Mouse (Mus musculus) stomach, embryonic 16.5 days (tissue): Measurements from ENCODE around the gene Clmp. TPM values are rescaled to one million over a fixed set of nuclear protein-coding genes. Genes with fewer than 3 reads are reported as not detected.
A peak's percentile ranks its signal among the peaks of the same experiment; 100 is the strongest.

Source experiments
- ATAC-seq: fragments of 200-750 bp; cut with Nextera tagmentation; 2 replicates; pipeline ENCODE4 v1.8.0; 2017; ENCODE audit warnings: moderate number of reproducible peaks, moderate TSS enrichment; ENCODE audit not compliant: insufficient read depth, low FRiP score
- H3K27ac ChIP-seq: fragments of 300-500 bp; sonication (generic); 2 replicates; pipeline ENCODE4 v1.5.1; 2014; ENCODE audit warnings: low read length
- H3K27me3 ChIP-seq: fragments of 300-500 bp; sonication (generic); 2 replicates; pipeline ENCODE4 v1.6.1; 2014; ENCODE audit warnings: low read length, control low read depth, mixed read lengths; ENCODE audit not compliant: control insufficient read depth, insufficient read depth
- H3K36me3 ChIP-seq: fragments of 300-500 bp; sonication (generic); 2 replicates; pipeline ENCODE4 v1.6.1; 2014; ENCODE audit warnings: low read length; ENCODE audit not compliant: control insufficient read depth, insufficient read depth
- H3K4me1 ChIP-seq: fragments of 300-500 bp; sonication (generic); 2 replicates; pipeline ENCODE4 v1.6.1; 2014; ENCODE audit warnings: low read length, control low read depth, mixed read lengths; ENCODE audit not compliant: control insufficient read depth, insufficient read depth
- H3K4me2 ChIP-seq: fragments of 300-500 bp; sonication (generic); 2 replicates; pipeline ENCODE4 v1.6.1; 2014; ENCODE audit warnings: low read depth, low read length, mixed read lengths
- H3K4me3 ChIP-seq: fragments of 300-500 bp; sonication (generic); replicated peaks from 2 replicates; pipeline ENCODE4 v1.5.1; 2014; ENCODE audit warnings: mild to moderate bottlenecking, low read length
- H3K9ac ChIP-seq: fragments of 300-500 bp; sonication (generic); 2 replicates; pipeline ENCODE4 v1.6.1; 2014; ENCODE audit warnings: low read length
- H3K9me3 ChIP-seq: fragments of 300-500 bp; sonication (generic); replicated peaks from 2 replicates; pipeline ENCODE4 v1.6.1; 2016; ENCODE audit warnings: low read length, control low read depth; ENCODE audit not compliant: control insufficient read depth
- WGBS: fragments of 180-500 bp; shearing (Covaris S2); extraction: QIAGEN DNeasy Blood & Tissue Kit; methylation state at CpG from one replicate; pipeline ENCODE4 v1.1.7; 2014; 5-methylcytosine and 5-hydroxymethylcytosine counted together
- polyA plus RNA-seq: library from polyadenylated mRNA; unstranded; fragments of >200 nt; fragmentation: Nextera tagmentation; extraction: Ambion mirVana; gene quantifications from 2 replicates; pipeline ENCODE4 v1.2.1, GENCODE M21; 2015

The Clmp gene
- polyA plus RNA-seq, 1 experiment from 2014 or later = 23.2 TPM

DNA sequence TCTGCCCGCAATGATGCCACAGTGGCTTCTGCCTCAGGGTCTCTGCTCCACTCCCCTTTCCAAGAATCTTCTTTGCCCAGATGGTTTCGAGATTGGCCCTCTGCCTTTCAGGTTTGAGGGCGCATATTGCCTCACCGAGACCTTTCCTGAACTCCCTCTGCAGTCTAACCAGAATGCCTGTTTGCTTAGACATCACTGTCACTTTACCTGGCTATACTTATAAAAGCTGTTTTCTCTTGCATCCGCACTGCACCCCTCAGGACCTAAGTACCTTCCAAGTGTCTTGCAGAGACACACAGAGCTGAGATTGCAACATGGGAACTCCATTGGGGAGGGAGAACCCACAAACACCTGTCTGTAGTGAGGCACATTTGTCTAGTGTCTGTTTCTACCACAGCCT, 14.5 kb downstream of the Clmp start:
- no peak overlapping the region for H3K4me3 ChIP-seq
- ATAC-seq = no peak
- H3K27ac ChIP-seq = no peak overlapping the region
- H3K4me1 ChIP-seq = peaks cover 9% of the 10 kb centered on the region
- no peak overlapping the region for H3K4me2 ChIP-seq
- H3K9me3 ChIP-seq = no peaks in the 10 kb centered on the region
- no peaks in the 10 kb centered on the region for H3K36me3 ChIP-seq
- no peaks in the 10 kb centered on the region for H3K27me3 ChIP-seq
- 74% methylated on average over 5 of the region's 5 CpGs for WGBS
- no peak overlapping the region for H3K9ac ChIP-seq

DNA sequence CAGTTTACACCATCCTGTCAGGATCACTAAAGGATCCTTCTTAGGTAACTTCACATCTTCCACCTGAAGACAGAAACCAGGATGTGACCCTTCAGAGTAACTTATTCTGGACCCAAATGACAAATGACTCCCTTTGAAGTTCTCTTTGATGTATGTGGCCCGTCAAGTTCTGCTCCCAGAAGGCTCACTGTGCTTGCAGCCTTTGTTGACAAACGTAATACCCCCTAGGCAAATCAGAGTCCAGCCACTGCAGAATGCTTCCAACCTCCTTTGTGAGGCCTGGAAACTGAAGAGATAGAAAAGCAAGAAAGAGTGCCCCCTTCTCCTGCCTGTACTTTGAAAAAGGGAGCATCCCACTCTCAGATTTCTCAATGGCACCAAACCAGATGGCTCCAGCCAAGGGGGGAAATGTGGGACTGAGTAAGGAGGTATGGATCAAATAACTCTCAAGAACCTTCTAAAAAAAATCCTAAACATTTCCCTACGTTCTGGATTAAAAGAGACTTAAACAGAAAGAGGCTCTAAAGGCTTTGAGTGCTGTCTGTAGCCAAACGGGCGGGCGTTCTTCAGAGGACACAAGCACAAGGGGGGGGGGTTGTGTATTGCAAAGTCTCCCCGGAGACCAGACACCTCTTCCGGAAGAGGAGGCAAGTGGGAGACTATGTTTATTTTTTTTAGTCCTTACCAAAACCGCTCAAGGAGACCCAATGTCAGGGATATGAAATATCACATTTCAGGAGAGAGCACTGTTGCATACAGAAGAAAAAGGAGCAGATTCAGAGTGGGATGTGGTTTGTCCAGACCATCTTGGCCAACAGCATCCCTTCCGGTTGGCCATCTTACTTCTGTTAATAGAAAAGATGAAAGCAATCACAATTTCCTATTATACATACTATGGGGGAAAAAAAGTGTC, 18.9 kb downstream of the Clmp start:
- H3K9ac ChIP-seq = no peak overlapping the region
- 29% methylated on average over 10 of the region's 10 CpGs for WGBS
- no peaks in the 10 kb centered on the region for H3K27me3 ChIP-seq
- peaks cover 26% of the 10 kb centered on the region for H3K4me1 ChIP-seq
- no peaks in the 10 kb centered on the region for H3K36me3 ChIP-seq
- no peak overlapping the region for H3K4me2 ChIP-seq
- no peaks in the 10 kb centered on the region for H3K9me3 ChIP-seq
- H3K4me3 ChIP-seq = no peak overlapping the region
- H3K27ac ChIP-seq = peak overlapping the region; percentile 9; the same call in 1 of the 2 replicates
- no peak for ATAC-seq

DNA sequence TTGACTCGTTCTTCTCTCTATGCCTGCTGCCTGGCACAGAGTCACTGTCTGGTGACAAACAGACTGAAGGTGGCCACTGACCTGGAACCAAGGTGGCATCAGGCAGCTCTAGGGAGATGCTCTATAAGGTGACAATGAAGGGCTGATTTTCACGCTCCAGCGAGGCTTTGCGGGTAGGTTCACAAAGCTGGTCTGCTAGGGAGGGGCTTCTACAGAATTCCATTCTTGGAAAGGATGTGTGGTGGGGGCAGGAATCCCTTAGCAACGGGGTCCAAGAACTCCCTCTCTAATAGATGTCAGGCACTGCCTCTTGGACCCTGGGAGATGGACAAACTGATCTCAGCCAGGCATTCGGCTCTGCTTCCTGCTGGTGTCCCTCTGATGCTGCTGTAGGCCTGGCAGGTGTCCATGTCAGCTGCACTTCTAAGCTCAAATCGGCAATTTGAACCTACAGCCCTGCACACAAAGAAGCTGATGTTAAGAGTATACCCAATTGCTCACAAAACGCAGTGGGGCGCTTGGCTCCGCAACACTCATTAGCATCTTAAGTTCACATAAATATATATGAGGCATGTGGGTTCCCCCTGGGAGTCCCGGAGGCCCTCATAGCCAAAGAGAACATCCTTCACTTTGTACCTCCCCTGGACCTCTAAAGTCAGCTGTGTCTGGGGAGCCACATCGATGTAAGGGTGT, 22.8 kb downstream of the Clmp start:
- peak overlapping the region; percentile 21; the same call in 1 of the 2 replicates for H3K27ac ChIP-seq
- no peak overlapping the region for H3K4me2 ChIP-seq
- H3K9ac ChIP-seq = no peak overlapping the region
- H3K4me1 ChIP-seq = peaks cover 26% of the 10 kb centered on the region
- no peak for ATAC-seq
- H3K36me3 ChIP-seq = no peaks in the 10 kb centered on the region
- 57% methylated on average over 12 of the region's 12 CpGs for WGBS
- H3K9me3 ChIP-seq = no peaks in the 10 kb centered on the region
- no peaks in the 10 kb centered on the region for H3K27me3 ChIP-seq
- no peak overlapping the region for H3K4me3 ChIP-seq

DNA sequence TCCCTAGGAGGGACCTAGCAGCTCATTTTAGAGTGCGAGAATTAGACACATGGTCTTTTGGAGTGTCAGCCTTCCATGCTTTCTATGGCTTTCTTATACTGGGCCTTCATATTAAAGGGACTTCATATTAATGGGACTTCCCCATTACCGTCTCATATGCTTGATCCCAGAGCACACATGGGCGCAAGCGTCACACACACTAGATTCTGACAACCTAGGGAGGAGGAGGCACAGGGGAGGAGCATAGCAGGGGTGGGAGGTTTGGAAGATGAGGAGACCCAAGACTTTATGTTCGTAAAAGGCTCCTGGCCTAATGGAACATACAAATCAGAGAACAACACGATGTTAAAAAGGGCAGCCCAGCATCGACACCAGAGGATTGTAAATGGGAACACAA, 23.4 kb downstream of the Clmp start:
- H3K4me2 ChIP-seq = no peak overlapping the region
- H3K4me1 ChIP-seq = peaks cover 26% of the 10 kb centered on the region
- 74% methylated on average over 7 of the region's 7 CpGs for WGBS
- H3K9me3 ChIP-seq = no peaks in the 10 kb centered on the region
- no peaks in the 10 kb centered on the region for H3K36me3 ChIP-seq
- H3K9ac ChIP-seq = no peak overlapping the region
- peak overlapping the region; percentile 21; the same call in 1 of the 2 replicates for H3K27ac ChIP-seq
- no peaks in the 10 kb centered on the region for H3K27me3 ChIP-seq
- no peak for ATAC-seq
- H3K4me3 ChIP-seq = no peak overlapping the region

DNA sequence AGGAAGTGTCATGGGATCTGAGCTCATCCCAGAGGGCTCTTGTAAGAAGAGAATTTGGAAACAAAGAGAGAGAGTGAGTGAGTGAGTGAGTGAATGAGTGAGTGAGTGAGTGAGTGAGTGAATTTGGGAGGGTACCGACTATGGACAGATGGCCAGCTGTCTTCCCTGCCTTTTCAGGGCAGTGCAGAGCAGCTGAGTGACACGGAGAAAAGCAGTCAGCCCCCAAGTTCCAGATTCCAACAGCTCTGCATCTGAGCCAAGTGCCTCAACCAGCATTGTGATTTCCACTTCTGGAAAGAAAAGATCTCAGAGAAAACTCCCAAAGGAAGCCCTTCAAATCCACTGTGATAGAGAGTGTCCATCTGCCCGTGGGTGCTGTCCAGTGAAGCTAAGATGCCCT, 23.8 kb downstream of the Clmp start:
- no peak for ATAC-seq
- Histone ChIP-seq H3K27ac (peak overlapping the region; percentile 21; the same call in 1 of the 2 replicates), H3K4me1 (peaks cover 21% of the 10 kb centered on the region), H3K4me3 (no peak overlapping the region), H3K9me3 (no peaks in the 10 kb centered on the region), H3K4me2 (no peak overlapping the region), H3K36me3 (no peaks in the 10 kb centered on the region), H3K27me3 (no peaks in the 10 kb centered on the region), H3K9ac (no peak overlapping the region)
- WGBS = 41% methylated on average over 3 of the region's 3 CpGs

DNA sequence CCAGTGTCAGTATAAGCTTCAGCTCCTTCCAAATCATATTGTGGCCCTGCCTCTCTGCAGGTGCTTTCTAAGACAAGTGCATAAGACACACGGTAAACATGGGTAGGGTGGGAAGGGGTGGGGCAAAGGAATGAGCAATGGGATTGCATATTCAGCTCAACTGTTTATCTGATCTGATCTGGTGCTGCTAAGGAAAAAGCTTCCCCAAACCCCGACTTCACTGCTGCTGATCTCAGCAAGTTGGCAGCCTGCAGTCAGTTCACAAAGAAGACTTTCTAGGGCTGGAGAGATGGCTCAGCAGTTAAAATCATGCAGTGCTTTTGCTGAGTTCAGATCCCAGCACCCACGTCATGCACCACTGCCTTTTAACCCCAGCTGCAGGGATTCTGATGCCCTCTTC, 24.2 kb downstream of the Clmp start:
- Histone ChIP-seq H3K4me2 (no peak overlapping the region), H3K9ac (no peak overlapping the region), H3K27me3 (no peaks in the 10 kb centered on the region), H3K36me3 (no peaks in the 10 kb centered on the region), H3K4me3 (no peak overlapping the region), H3K9me3 (no peaks in the 10 kb centered on the region), H3K27ac (peak overlapping the region; percentile 21; the same call in 1 of the 2 replicates), H3K4me1 (peaks cover 17% of the 10 kb centered on the region)
- ATAC-seq = no peak
- 24% methylated on average over 3 of the region's 3 CpGs for WGBS

DNA sequence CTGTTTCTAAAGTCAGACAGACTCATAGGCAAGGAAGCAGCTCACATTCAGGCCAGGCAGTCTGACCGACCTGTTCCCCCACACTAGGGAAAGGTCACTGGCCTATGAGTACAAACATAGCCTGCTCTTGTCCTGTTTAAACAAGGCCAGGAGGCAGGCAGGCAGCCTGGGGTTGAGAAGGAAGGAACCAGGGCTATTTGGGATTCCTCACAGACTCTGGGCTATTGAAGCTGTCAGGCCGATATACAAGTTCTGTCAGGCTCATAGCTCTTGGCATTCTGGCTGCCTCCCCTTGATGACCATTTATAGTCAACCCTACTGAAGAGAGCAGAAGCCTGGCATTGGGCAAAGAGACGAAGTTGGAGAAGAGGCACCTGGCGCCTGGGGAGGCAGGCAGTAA, 25.9 kb downstream of the Clmp start:
- ATAC-seq = peak; percentile 51; the same call in 1 of the 2 replicates
- 52% methylated on average over 4 of the region's 4 CpGs for WGBS
- H3K27ac ChIP-seq = peak overlapping the region; percentile 73

DNA sequence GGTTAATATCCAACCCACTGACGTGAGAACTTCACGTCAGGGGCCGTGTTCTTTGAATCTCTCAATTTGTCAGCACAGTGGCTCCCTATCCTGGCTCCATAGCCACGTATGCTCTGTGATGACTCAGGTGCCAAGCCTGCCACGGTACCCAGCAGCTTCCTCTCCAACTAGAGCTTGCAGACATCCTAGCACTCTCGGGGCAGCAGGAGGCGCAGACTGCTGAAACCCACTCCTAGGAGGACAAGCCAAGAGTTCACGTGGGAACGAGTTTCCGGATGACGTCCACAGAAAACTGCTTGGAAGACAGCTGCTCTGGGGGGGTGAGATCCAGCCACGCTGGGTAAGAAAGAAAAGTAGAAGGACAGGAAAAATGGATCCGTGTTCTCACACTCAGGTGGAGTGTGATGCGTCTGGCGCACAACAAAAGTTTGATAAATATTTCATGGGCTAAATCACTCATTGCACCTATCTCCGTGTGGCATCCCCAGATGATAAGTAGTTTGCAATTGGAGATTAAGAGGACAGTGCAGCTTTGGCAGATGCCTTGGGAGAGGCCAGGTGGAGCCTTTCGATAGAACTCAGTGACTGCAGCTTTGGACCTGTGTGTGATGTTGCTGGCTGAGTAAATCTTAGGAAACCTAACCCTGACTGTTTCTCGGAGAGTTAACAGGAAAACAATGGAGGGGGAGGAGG, 31.6 kb downstream of the Clmp start:
- Histone ChIP-seq H3K4me3 (no peak overlapping the region), H3K9ac (no peak overlapping the region), H3K9me3 (no peaks in the 10 kb centered on the region), H3K4me2 (0 out of 2 replicates have a peak overlapping the region, but pooled peaks have one; percentile 7), H3K4me1 (peaks cover 8% of the 10 kb centered on the region), H3K27ac (peak overlapping the region; percentile 28), H3K36me3 (no peaks in the 10 kb centered on the region), H3K27me3 (no peaks in the 10 kb centered on the region)
- 42% methylated on average over 18 of the region's 18 CpGs for WGBS
- ATAC-seq = no peak; the same call in 1 of the 2 replicates

More for the DNA sequence above, 25.9 kb downstream of the Clmp start:
- Histone ChIP-seq H3K9me3 (no peaks in the 10 kb centered on the region), H3K4me2 (no peak overlapping the region), H3K36me3 (no peaks in the 10 kb centered on the region), H3K27me3 (no peaks in the 10 kb centered on the region), H3K4me1 (peaks cover 17% of the 10 kb centered on the region), H3K4me3 (no peak overlapping the region), H3K9ac (no peak overlapping the region)

DNA sequence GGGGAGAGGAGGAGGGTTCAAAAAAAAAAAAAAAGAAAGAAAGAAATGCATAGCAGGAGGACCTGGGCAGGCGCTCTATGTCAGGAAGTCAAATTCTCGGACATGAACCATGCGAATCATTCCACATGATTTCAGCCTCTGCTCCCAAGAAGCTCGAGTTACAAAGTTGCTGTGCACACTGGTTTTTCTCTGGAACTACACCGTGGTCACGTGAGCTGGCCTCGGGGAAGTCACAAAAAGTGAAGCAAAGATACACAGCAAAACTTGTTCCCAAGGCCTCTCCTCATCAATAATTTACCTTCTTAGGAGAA, 32.1 kb downstream of the Clmp start:
- H3K4me2 ChIP-seq = 0 out of 2 replicates have a peak overlapping the region, but pooled peaks have one; percentile 7
- no peak overlapping the region for H3K4me3 ChIP-seq
- H3K9ac ChIP-seq = no peak overlapping the region

More for the DNA sequence above, 32.1 kb downstream of the Clmp start:
- 12% methylated on average over 7 of the region's 7 CpGs for WGBS
- Histone ChIP-seq H3K27ac (no peak overlapping the region), H3K27me3 (no peaks in the 10 kb centered on the region), H3K4me1 (peaks cover 8% of the 10 kb centered on the region), H3K9me3 (no peaks in the 10 kb centered on the region), H3K36me3 (no peaks in the 10 kb centered on the region)
- ATAC-seq = no peak
